Mouse (Mus musculus): Measurements from ENCODE around the gene Ttyh3. TPM values are rescaled to one million over a fixed set of nuclear protein-coding genes. Genes with fewer than 3 reads are reported as not detected.

Ttyh3 gene
- total RNA-seq, 2 experiments from 2014 or later: 257 to 267 TPM

DNA sequence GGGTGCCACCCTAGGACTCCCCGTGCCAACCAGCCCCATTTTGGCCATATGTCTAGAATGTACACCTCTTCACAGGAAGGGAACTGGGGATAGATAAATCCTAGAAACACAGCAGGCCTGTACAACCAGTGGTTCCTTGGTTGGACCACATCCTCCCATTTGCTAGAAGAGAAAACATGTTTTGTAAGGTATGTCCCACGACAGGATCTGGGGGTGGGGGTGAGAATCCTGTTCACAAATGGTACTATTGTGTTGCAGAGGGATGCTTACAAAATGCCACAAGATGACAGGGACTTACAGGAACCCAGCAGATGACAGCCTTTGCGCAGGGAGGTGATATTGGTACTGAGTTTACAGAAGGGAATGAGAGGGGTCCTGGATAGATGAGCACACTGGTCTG, 10.8 kb downstream of the Ttyh3 start:
- no peak for DNase-seq (ENCODE audit: low spot score in 2 of 2)
- intact Hi-C loops (cut with DNase I): loop anchor here (5.0 kb wide), 1 partner anchor 44 kb away; no protein-coding TSS in a partner anchor

- DNase-seq (ENCODE audit: low spot score in 2 of 2): no peak
- intact Hi-C loops (cut with DNase I): loop anchor here (5.0 kb wide), 1 partner anchor 45 kb away; no protein-coding TSS in a partner anchor
These were observed 11.8 kb downstream of the Ttyh3 start for GRCm38 (mm10) chr5:140637058-140637410.

- intact Hi-C loops (cut with DNase I): loop anchor here (5.0 kb wide), 1 partner anchor 46 kb away; no protein-coding TSS in a partner anchor
- DNase-seq (ENCODE audit: low spot score in 2 of 2): no peak
These were observed 12.3 kb downstream of the Ttyh3 start for GRCm38 (mm10) chr5:140636316-140637057.

DNA sequence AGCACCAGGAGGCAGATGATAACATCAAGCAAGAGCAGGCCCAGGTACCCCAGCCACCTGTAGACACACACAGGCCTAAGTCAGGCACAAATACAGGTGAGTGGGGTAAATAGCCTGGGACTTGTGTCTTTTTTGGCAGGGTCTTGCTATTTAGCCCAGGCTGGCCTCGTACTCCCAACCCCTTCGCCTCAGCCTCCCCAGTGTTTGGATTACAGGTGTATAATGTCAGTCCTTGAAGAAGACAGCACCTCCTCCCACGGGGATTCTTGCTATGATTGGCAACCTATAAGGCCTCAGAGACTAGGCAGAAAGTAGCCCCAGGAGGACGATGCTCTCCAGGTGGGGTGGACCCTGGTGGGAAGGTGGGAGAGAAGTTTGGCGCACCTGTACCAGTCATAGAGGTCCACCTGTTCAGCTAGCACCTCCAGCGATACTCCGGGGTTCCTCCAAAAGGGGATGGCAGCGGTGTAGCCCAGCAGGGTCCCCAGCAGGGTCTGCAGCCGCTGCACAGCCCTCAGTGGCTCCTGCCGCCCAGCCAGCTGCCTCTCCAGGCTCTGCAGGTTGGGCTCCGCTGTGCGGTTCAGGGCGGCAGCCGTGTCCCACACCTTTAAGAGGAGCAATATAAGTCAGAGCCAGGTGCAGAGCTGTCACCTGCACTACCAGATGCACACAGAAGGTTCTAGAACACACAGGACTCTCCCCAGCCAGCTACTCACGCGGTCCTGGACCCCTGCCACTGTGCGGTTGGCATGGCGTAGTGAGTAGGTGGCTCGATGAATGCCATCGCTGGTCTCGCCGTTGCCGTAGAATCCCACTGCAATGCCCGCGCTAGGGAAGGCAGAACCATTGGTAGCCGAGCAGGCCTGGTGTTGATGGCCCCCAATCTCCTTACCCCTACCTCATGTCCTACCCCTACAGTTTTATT, 13.8 kb downstream of the Ttyh3 start:
- intact Hi-C loops (cut with DNase I): loop anchor here (5.0 kb wide), 1 partner anchor 47 kb away; no protein-coding TSS in a partner anchor
- no peak for DNase-seq (ENCODE audit: low spot score in 2 of 2)

DNA sequence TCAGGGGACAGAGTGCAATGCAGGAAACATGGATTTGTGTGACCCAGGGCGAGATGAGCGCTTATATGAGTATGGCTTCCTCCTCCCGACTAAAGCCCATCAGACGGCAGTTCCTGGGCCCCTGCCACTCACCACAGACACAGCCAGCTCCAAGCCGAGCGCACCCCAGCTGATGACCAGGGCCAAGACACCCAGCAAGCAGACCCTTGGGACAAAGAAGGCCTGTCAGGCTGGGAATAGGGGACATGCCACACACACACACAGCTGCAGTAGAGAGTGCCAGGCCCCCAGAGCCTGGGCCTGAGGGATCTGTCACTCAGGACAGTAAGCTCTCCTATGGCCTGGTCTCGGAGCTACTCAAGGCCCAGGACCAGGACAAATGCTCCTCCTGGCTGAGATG, 15.4 kb downstream of the Ttyh3 start:
- intact Hi-C loops (cut with DNase I): no loop called here
- no peak for DNase-seq (ENCODE audit: low spot score in 2 of 2)

DNA sequence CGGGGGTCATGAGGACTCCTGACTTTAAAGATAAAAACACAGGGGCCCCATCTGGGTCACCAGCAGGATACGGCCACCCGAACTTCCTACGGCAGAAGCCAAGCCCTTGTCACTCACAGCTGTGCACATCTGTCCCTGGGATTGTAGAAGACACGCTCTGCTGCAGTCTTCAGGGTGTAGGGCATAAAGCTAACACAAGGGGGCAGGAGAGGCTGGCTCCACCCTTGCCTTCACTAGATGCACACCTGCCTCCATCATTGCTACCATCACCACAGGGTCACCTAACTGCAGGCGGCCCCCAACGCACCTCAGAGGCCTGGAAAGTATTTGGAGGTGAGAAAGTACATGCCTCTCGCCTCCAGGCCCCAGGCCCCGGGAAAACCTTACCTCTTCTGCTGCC, 19.8 kb downstream of the Ttyh3 start:
- DNase-seq (ENCODE audit: low spot score in 2 of 2): no peak
- intact Hi-C loops (cut with DNase I): no loop called here

GRCm38 (mm10) chr5:140627580-140627979, 21.3 kb downstream of the Ttyh3 start:
- intact Hi-C loops (cut with DNase I): no loop called here
- DNase-seq (ENCODE audit: low spot score in 2 of 2): no peak

DNA sequence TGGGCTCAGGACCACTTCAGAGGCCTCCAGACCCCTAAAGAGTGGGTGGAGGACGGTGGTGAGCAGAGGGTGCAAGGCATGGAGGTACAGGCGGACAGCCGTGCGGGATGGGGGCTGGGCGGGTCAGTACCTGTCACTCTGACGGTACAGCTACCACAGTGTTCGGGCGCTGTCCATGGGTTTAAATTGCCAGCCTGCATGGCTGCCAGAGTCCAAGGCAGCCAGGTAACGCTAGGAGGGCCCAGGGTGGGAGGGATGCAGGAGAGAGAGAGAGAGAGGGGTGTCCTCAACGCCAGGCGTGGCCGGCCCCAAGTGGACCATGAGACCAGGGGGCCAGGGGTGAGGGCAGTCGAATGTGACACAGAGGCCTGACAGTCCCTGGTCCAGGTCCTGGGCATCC, 23.9 kb downstream of the Ttyh3 start:
- intact Hi-C loops (cut with DNase I): no loop called here
- DNase-seq (ENCODE audit: low spot score in 2 of 2): no peak

- intact Hi-C loops (cut with DNase I): no loop called here
- no peak for DNase-seq (ENCODE audit: low spot score in 2 of 2)
These were observed 24.6 kb downstream of the Ttyh3 start for GRCm38 (mm10) chr5:140624238-140624637.

DNA sequence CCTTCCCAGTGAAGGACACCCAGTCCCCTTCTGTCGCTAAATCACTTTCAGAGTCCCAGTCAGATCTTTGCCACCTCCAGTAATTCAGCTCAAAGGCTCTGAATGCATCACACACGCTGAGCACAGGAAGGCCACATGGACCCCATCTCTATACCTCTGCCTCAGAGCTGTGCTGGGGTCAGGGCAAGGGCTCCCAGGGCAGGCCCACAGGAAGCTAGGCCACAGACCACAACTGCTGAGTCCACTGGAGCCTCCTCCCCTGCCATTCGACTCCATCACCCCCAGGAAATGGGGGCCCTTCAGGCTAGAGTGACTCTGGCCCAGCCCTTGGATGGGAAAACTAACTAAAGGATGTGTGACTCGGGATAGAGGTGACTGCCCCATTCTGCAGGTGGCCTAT, 25.0 kb downstream of the Ttyh3 start:
- intact Hi-C loops (cut with DNase I): no loop called here
- DNase-seq (ENCODE audit: low spot score in 2 of 2): no peak

DNA sequence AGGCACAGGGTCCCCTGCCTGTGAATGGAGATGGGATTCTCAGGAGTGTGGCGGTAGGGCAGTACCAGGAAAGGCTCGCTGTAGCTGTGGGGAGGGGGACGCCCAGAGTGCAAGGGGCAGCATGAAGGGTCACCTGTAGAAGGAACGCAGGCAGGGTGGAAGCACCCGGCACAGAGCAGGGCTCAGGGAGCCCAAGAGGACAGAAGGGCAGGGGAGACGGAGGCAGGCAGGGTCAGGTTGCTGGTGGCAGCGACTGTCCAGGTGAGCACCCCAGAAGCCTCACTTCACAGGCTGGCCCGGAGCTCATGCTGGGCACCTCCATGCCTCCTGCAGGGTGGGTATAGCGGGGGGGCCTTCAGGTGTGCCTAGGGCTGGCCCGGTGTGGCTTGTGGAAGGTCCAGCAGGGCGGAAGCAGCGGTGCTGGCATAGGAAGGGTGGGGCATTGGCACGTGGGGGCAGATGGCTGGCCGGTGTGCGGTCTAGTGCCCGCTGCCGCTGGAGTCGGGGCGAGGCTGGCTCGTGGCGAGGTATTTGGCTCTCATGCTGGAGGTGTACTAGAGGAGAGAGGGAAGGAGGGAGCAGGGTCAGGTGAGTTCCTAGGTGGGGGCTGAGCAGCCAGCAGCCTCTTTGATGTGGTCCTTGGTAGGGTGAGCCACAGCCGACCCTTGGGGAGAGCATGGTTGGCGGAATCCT, 25.7 kb downstream of the Ttyh3 start:
- DNase-seq (ENCODE audit: low spot score in 2 of 2): no peak
- intact Hi-C loops (cut with DNase I): no loop called here

DNA sequence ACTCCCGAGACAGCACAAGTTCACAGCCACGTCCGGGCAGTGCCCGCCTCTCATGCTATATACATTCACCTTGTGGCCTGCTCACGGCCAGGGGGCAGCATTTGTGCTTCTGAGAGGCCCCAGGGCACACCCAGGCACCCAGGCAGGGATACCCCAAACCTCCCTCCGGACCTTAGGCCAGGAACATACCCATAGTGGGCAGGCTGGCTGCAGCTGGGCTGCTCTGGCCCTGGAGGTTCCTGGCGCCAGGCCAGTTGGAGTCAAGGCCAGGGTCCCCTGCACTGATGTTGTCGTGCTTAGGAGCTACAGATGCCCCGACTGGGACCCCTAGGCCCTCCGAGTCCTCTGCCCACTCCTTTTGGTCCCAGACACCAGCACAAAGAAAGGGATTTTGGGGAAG, 27.3 kb downstream of the Ttyh3 start:
- no peak for DNase-seq (ENCODE audit: low spot score in 2 of 2)
- intact Hi-C loops (cut with DNase I): no loop called here

- DNase-seq (ENCODE audit: low spot score in 2 of 2): no peak
- intact Hi-C loops (cut with DNase I): no loop called here
These were observed 27.7 kb downstream of the Ttyh3 start for GRCm38 (mm10) chr5:140621092-140621491.

DNA sequence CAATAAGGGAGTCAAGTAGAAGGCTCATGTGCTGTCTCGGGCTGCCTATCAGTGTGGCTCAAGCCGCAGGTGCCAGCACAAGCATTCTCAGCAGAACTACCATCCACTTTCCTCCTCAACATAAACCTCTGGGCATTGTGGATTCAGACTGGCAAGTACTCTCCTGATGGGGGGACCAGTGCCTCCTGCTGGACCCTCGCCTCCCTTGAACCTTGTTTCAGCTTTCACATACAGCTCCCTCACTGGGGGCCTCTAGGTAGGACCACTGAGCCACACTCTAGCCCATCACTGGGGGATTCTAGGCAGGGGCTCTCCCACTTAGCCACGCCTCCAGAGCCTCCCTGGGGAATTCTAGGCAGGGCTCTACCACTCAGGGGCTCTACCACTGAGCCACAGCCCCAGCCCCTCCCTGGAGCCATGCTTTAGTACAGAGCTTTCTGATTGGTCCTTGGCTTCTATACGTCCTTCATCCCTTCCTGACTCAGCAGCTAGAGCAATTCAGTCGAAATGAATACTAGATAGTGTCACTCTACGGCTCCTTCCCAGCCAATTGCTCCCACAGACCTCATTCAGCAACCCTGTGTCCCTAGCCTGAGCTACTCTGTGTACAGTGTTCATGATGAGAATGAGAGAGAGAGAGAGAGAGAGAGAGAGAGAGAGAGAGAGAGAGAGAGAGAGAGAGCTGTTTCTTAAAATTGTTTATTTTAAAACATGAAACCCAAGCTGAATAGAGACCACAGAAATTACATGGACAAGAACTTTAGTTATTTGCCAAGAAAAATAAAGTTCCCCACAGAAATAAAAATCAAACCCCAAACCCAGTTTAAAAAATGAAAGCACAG, 28.7 kb downstream of the Ttyh3 start:
- intact Hi-C loops (cut with DNase I): loop anchor here (1.0 to 10.0 kb wide), 3 partner anchors 53 to 185 kb away; no protein-coding TSS in a partner anchor

GRCm38 (mm10) chr5:140619151-140619771, 29.6 kb downstream of the Ttyh3 start:
- peak in 1 of 2 experiments; percentile 72 for DNase-seq (ENCODE audit: low spot score in 2 of 2)
- intact Hi-C loops (cut with DNase I): loop anchor here (1.0 to 10.0 kb wide), 3 partner anchors 52 to 184 kb away; no protein-coding TSS in a partner anchor

More for the DNA sequence above, 28.7 kb downstream of the Ttyh3 start:
- DNase-seq (ENCODE audit: low spot score in 2 of 2): no peak

DNA sequence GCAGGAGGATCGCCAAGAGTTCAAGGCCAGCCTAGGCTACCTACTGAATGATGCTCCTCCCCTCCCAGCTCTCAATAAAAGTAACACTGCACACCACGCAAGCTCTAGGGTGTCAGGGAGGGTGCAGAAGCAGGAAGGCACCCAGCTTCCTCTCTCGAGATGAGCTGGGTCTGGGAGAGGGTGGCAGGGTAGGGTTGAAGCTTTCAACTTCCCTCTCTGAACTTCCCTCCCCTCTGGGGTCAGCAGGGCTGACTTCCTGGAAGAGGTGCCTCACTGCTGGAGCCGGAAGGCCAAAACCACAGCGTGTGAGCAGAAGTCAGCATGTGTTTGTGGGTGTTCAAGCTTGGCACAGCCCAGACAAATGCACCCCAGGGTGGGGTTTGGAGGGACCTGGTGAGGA, 31.1 kb downstream of the Ttyh3 start:
- intact Hi-C loops (cut with DNase I): loop anchor here (2.0 to 10.0 kb wide), 2 partner anchors 51 to 183 kb away; no protein-coding TSS in a partner anchor
- DNase-seq (ENCODE audit: low spot score in 2 of 2): no peak

DNA sequence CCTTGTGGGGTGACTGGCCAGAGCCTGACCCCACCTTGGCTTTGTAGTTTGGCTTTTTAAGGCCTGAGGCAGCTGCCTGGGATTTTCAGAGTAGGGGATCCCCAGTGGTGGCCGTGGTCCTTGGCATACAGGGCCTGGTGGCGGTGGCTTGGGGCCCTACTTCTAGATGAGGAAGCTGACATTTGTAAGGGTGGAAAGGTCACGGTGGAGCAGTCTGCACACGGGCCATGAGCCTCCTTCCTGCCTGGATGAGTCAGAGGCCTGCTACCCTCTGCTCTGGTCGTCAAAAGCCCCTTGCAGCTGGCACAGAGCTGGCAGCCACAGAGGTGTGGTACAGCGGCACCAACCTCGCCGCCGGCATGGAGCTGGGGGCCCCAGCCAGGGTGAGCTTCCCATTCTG, 32.1 kb downstream of the Ttyh3 start:
- intact Hi-C loops (cut with DNase I): loop anchor here (10.0 kb wide), 1 partner anchor 182 kb away; no protein-coding TSS in a partner anchor
- no peak for DNase-seq (ENCODE audit: low spot score in 2 of 2)

DNA sequence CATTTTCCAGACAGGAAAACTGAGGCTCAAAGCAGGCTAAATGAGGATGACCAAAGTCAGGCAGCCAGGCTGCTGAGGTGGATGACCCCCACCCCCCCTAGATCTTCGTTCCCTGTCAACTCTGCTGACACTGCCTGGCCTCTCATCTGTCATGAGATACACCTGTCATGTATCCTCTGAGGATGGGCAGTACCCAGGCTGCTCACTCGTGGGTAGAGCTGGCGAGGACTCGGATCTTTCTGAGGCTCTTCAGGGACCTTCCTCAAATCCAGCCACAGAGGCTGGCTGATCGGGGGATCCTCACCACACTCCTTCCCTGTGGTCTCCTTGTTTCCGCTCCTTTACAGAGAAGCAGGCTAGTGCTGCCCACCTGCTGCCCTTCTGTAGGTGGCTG, 32.7 kb downstream of the Ttyh3 start:
- no peak for DNase-seq (ENCODE audit: low spot score in 2 of 2)
- intact Hi-C loops (cut with DNase I): loop anchor here (10.0 kb wide), 1 partner anchor 181 kb away; no protein-coding TSS in a partner anchor

Data from left cerebral cortex, postnatal 36 days (tissue).